Mouse (Mus musculus) MEL (cell line): ENCODE measurements at regions not wholly inside any gene's neighbourhood (a gene's known extent, or its start where the extent isn't known, plus 50 kb on each side); places are given as distances from the start of the nearest gene placed in this dataset.

Source experiments
- DNase-seq: peaks from one replicate; pipeline ENCODE4 v3.0.0; 2011; ENCODE audit warnings: low read depth, low spot score
- H3K27ac ChIP-seq: 2 replicates; pipeline ENCODE4 v1.5.1; 2012; ENCODE audit warnings: low read depth, mild to moderate bottlenecking, control low read depth, low read length, moderate library complexity; ENCODE audit not compliant: control insufficient read depth
- H3K27me3 ChIP-seq, 2 experiments: fragments of 150-350 bp in 1 of 2; sonication (generic) in 1 of 2; 2 replicates each; pipeline ENCODE4 v1.6.1; 2012; ENCODE audit warnings: low read length in 2 of 2, mild to moderate bottlenecking in 2 of 2, improper control_type of control experiment in 1 of 2, moderate library complexity in 1 of 2; ENCODE audit not compliant: insufficient read depth in 2 of 2, control insufficient read depth in 1 of 2
- H3K36me3 ChIP-seq, 2 experiments: 2 replicates each; pipeline ENCODE4 v1.6.1; 2012 to 2014; ENCODE audit warnings: low read length in 2 of 2, improper control_type of control experiment in 1 of 2, inconsistent platforms in 1 of 2, mild to moderate bottlenecking in 1 of 2; ENCODE audit not compliant: insufficient read depth in 2 of 2, control insufficient read depth in 1 of 2
- H3K4me1 ChIP-seq, 2 experiments: fragments of 150-350 bp in 1 of 2; sonication (generic) in 1 of 2; 2 replicates each; pipeline ENCODE4 v1.6.1; 2012; ENCODE audit warnings: low read length in 2 of 2, improper control_type of control experiment in 1 of 2, mild to moderate bottlenecking in 1 of 2; ENCODE audit not compliant: insufficient read depth in 2 of 2, control insufficient read depth in 1 of 2
- H3K4me3 ChIP-seq, 2 experiments: fragments of 150-350 bp in 1 of 2; sonication (generic) in 1 of 2; 2 replicates each; pipeline ENCODE4 v1.5.1; 2012; ENCODE audit warnings: low read depth in 2 of 2, low read length in 2 of 2, mild to moderate bottlenecking in 2 of 2, moderate library complexity in 2 of 2, control low read depth in 1 of 2, improper control_type of control experiment in 1 of 2; ENCODE audit not compliant: control insufficient read depth in 1 of 2, insufficient read depth in 1 of 2
- H3K79me2 ChIP-seq: 2 replicates; pipeline ENCODE4 v1.6.1; 2012; ENCODE audit warnings: mild to moderate bottlenecking, low read length, moderate library complexity; ENCODE audit not compliant: control insufficient read depth, poor library complexity, insufficient read depth
- H3K9ac ChIP-seq: 2 replicates; pipeline ENCODE4 v1.6.1; 2012; ENCODE audit warnings: low read depth, mild to moderate bottlenecking, control low read depth, low read length, moderate library complexity; ENCODE audit not compliant: control insufficient read depth, poor library complexity, severe bottlenecking
- H3K9me3 ChIP-seq: fragments of 150-350 bp; sonication (generic); replicated peaks from 2 replicates; pipeline ENCODE4 v1.6.1; 2012; ENCODE audit warnings: mild to moderate bottlenecking, low read length, improper control_type of control experiment, moderate library complexity; ENCODE audit not compliant: insufficient read depth
- BHLHE40 ChIP-seq: IDR thresholded peaks from 2 replicates; pipeline ENCODE4 v1.6.1; 2012; ENCODE audit warnings: low read depth, mild to moderate bottlenecking, inconsistent platforms, low read length, improper control_type of control experiment, borderline replicate concordance
- CHD1 ChIP-seq: IDR thresholded peaks from 2 replicates; pipeline ENCODE4 v1.6.1; 2012; ENCODE audit warnings: low read depth, mild to moderate bottlenecking, inconsistent platforms, low read length, improper control_type of control experiment
- CHD2 ChIP-seq: IDR thresholded peaks from 2 replicates; pipeline ENCODE4 v1.6.1; 2011; ENCODE audit warnings: low read length, improper control_type of control experiment
- E2F4 ChIP-seq: IDR thresholded peaks from 2 replicates; pipeline ENCODE4 v1.6.1; 2011; ENCODE audit warnings: low read depth, low read length, improper control_type of control experiment, borderline replicate concordance
- ELF1 ChIP-seq: IDR thresholded peaks from 2 replicates; pipeline ENCODE4 v1.6.1; 2014; ENCODE audit warnings: low read depth, mild to moderate bottlenecking, inconsistent platforms, low read length, improper control_type of control experiment, moderate library complexity
- ETS1 ChIP-seq: IDR thresholded peaks from 2 replicates; pipeline ENCODE4 v1.6.1; 2012; ENCODE audit warnings: low read depth, mild to moderate bottlenecking, inconsistent platforms, low read length, improper control_type of control experiment, moderate library complexity
- GABPA ChIP-seq: IDR thresholded peaks from 2 replicates; pipeline ENCODE4 v1.6.1; 2012; ENCODE audit warnings: low read depth, mild to moderate bottlenecking, inconsistent platforms, low read length, improper control_type of control experiment, moderate library complexity
- GATA1 ChIP-seq: IDR thresholded peaks from 2 replicates; pipeline ENCODE4 v1.6.1; 2011; ENCODE audit warnings: low read depth, low read length, improper control_type of control experiment
- HCFC1 ChIP-seq: IDR thresholded peaks from 2 replicates; pipeline ENCODE4 v1.6.1; 2012; ENCODE audit warnings: low read depth, mild to moderate bottlenecking, inconsistent platforms, low read length, improper control_type of control experiment, moderate library complexity
- KAT2A ChIP-seq: conservative IDR thresholded peaks from 2 replicates; pipeline ENCODE4 v1.6.1; 2012; ENCODE audit warnings: low read depth, low read length, improper control_type of control experiment, inconsistent platforms
- MAFK ChIP-seq: IDR thresholded peaks from 2 replicates; pipeline ENCODE4 v1.6.1; 2011; ENCODE audit warnings: low read depth, mild to moderate bottlenecking, low read length, improper control_type of control experiment, borderline replicate concordance
- MAX ChIP-seq: IDR thresholded peaks from 2 replicates; pipeline ENCODE4 v1.6.1; 2011; ENCODE audit warnings: low read length, improper control_type of control experiment
- MYB ChIP-seq: IDR thresholded peaks from 2 replicates; pipeline ENCODE4 v1.6.1; 2011; ENCODE audit warnings: mild to moderate bottlenecking, low read depth, low read length, improper control_type of control experiment
- MYC ChIP-seq: IDR thresholded peaks from 2 replicates; pipeline ENCODE4 v1.6.1; 2011; ENCODE audit warnings: low read depth, mild to moderate bottlenecking, low read length, improper control_type of control experiment, moderate library complexity
- NRF1 ChIP-seq: IDR thresholded peaks from 2 replicates; pipeline ENCODE4 v1.6.1; 2014; ENCODE audit warnings: low read depth, mild to moderate bottlenecking, inconsistent platforms, low read length, improper control_type of control experiment, moderate library complexity; ENCODE audit not compliant: poor library complexity, insufficient read depth, severe bottlenecking
- POLR2A ChIP-seq, 2 experiments: IDR thresholded peaks; 2 replicates each; pipeline ENCODE4 v1.6.1; 2011 to 2012; ENCODE audit warnings: low read length in 2 of 2, mild to moderate bottlenecking in 2 of 2, control low read depth in 1 of 2, improper control_type of control experiment in 1 of 2, low read depth in 1 of 2, moderate library complexity in 1 of 2; ENCODE audit not compliant: control insufficient read depth in 1 of 2, insufficient read depth in 1 of 2, poor library complexity in 1 of 2
- POLR2AphosphoS2 ChIP-seq: IDR thresholded peaks from 2 replicates; pipeline ENCODE4 v1.6.1; 2011; ENCODE audit warnings: low read length, improper control_type of control experiment
- POLR2AphosphoS5 ChIP-seq: IDR thresholded peaks from 2 replicates; pipeline ENCODE4 v1.6.1; 2012; ENCODE audit warnings: low read depth, borderline replicate concordance, mild to moderate bottlenecking, inconsistent platforms, low read length, moderate library complexity, mixed read lengths
- RAD21 ChIP-seq: IDR thresholded peaks from 2 replicates; pipeline ENCODE4 v1.6.1; 2011; ENCODE audit warnings: mild to moderate bottlenecking, low read depth, low read length, improper control_type of control experiment
- RCOR1 ChIP-seq: IDR thresholded peaks from 2 replicates; pipeline ENCODE4 v1.6.1; 2012; ENCODE audit warnings: low read depth, mild to moderate bottlenecking, inconsistent platforms, low read length, improper control_type of control experiment
- SIN3A ChIP-seq: IDR thresholded peaks from 2 replicates; pipeline ENCODE4 v1.6.1; 2012; ENCODE audit warnings: low read length, improper control_type of control experiment, inconsistent platforms
- SMC3 ChIP-seq: IDR thresholded peaks from 2 replicates; pipeline ENCODE4 v1.6.1; 2011; ENCODE audit warnings: low read depth, low read length, improper control_type of control experiment
- TBP ChIP-seq: IDR thresholded peaks from 2 replicates; pipeline ENCODE4 v1.8.0; 2011; ENCODE audit warnings: low read depth, low read length, improper control_type of control experiment
- TCF12 ChIP-seq: IDR thresholded peaks from 2 replicates; pipeline ENCODE4 v1.6.1; 2014; ENCODE audit warnings: low read depth, mild to moderate bottlenecking, inconsistent platforms, low read length, improper control_type of control experiment, moderate library complexity
- USF1 ChIP-seq: IDR thresholded peaks from 2 replicates; pipeline ENCODE4 v1.6.1; 2014; ENCODE audit warnings: low read depth, mild to moderate bottlenecking, inconsistent platforms, low read length, improper control_type of control experiment, moderate library complexity
- USF2 ChIP-seq, 2 experiments: IDR thresholded peaks; 2 replicates each; pipeline ENCODE4 v1.6.1; 2011 to 2012; ENCODE audit warnings: improper control_type of control experiment in 2 of 2, low read length in 2 of 2, borderline replicate concordance in 1 of 2, inconsistent platforms in 1 of 2, low read depth in 1 of 2, mild to moderate bottlenecking in 1 of 2; ENCODE audit not compliant: insufficient read depth in 1 of 2
- ZKSCAN1 ChIP-seq: IDR thresholded peaks from 2 replicates; pipeline ENCODE4 v1.6.1; 2012; ENCODE audit warnings: low read depth, mild to moderate bottlenecking, inconsistent platforms, low read length, improper control_type of control experiment, moderate library complexity
- ZNF384 ChIP-seq: IDR thresholded peaks from 2 replicates; pipeline ENCODE4 v1.6.1; 2012; ENCODE audit warnings: low read depth, mild to moderate bottlenecking, inconsistent platforms, low read length, improper control_type of control experiment

DNA sequence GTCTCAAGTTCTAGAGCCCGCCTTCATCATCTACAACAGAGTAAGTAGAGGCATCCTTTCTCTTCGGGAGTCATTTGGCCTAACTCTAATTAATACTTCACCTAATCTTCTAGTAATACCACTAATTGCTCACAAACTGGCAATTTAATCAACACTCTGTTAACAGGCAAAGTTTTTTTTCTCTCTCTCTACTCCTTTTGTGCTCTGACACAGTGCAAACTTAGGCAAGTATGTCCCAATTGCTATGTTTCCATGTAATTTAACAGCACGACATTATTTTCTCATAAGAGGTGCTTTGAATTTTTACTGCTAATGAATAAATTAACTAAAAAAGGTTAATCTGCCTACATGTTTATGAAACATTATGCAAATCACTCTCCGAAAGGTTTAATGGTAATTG is 383.3 kb downstream of the Flrt2 start:
- Histone ChIP-seq H3K9ac (no peak overlapping the region), H3K27ac (no peak overlapping the region), H3K4me1 (no peaks in the 10 kb centered on the region), H3K79me2 (no peaks in the 10 kb centered on the region), H3K9me3 (no peaks in the 10 kb centered on the region), H3K27me3 (no peaks in the 10 kb centered on the region)
- no peak for DNase-seq
- TF ChIP-seq TBP (no peak), BHLHE40 (no peak), GABPA (no peak), MYC (no peak), E2F4 (no peak), RAD21 (no peak), USF1 (no peak), ETS1 (no peak), POLR2AphosphoS5 (no peak), GATA1 (no peak), MYB (no peak), SMC3 (no peak)
- TF ChIP-seq, all 39 proteins: peak for 0
- Histone ChIP-seq H3K4me3 (no peak overlapping the region), H3K36me3 (no peaks in the 10 kb centered on the region)

DNA sequence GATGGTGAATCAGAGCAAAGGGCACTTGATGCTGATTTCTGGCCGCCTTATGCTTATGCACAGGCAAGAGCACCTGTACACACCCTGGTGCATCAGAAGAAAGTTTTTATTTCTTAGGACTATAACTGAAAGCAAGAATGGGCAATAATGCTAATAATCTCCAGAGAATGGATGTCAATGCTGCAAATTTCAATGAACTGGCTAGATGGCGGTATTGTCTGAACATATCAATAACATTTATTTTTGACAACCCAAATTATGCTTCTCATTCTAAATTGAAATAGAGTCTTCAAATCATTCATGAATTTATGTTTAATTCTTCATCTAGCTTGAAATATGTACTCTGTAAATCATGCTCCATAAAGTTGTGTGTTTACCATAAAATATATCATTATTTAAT is 399.0 kb downstream of the Flrt2 start:
- no peak for DNase-seq
- Histone ChIP-seq H3K36me3 (no peaks in the 10 kb centered on the region), H3K4me3 (no peak overlapping the region), H3K4me1 (no peaks in the 10 kb centered on the region), H3K27me3 (no peaks in the 10 kb centered on the region), H3K79me2 (no peaks in the 10 kb centered on the region), H3K9ac (no peak overlapping the region), H3K27ac (no peak overlapping the region), H3K9me3 (no peaks in the 10 kb centered on the region)
- TF ChIP-seq ZKSCAN1 (no peak), POLR2AphosphoS5 (no peak), RCOR1 (no peak), MYC (no peak), HCFC1 (no peak), NRF1 (no peak), SIN3A (no peak), ZNF384 (no peak), KAT2A (no peak), MAFK (no peak), GABPA (no peak), TCF12 (no peak), USF1 (no peak), ELF1 (no peak), MAX (no peak), POLR2AphosphoS2 (no peak), CHD2 (no peak), CHD1 (no peak), USF2 (IDR thresholded peaks at IDR 0.05; ENCODE audit: borderline replicate concordance in 1 of 2, insufficient read depth in 1 of 2, low read depth in 1 of 2, low read length in 2 of 2) (no peak), POLR2A (IDR thresholded peaks at IDR 0.05; ENCODE audit: control insufficient read depth in 1 of 2, insufficient read depth in 1 of 2, low read depth in 1 of 2, low read length in 2 of 2, poor library complexity in 1 of 2) (no peak)
